Mouse (Mus musculus): ENCODE data around the gene Bmpr1b. TPM values are rescaled to one million over a fixed set of nuclear protein-coding genes. Genes with fewer than 3 reads are reported as not detected.
"Not testable (repeated sequence)": the region's sequence is repeated elsewhere in the genome, so short reads cannot be mapped to it uniquely, and the experiment has no call there.

The Bmpr1b gene
- 0.80 and 1.3 TPM in 2 replicates for polyA plus RNA-seq (2012; rRNA removed)

GRCm38 (mm10) chr3:142168863-142169521 lies at the start of gene Bmpr1b:
Gene Bmpr1b (minus strand): TSS chr3:142169425.
- WGBS, result 2% methylated on average over 60 of the region's 65 CpGs
- DNase-seq, result peak; percentile 46
- Histone ChIP-seq H3K4me3 (replicated peaks; ENCODE audit: extremely low read depth, low read depth, low read length) (peak within 1 kb of the TSS; percentile 29), H3K4me1 (ENCODE audit: control insufficient read depth, insufficient read depth, low read length) (no peaks in the 10 kb centered on the region; the same call in 1 of the 2 replicates)
- TF ChIP-seq POLR2A (IDR thresholded peaks at IDR 0.05; ENCODE audit: borderline replicate concordance, extremely low read depth, low read depth, low read length) (no peak), CTCF (IDR thresholded peaks at IDR 0.05; ENCODE audit: insufficient read depth, low read length) (no peak)

- DNase-seq, result no peak
- TF ChIP-seq CTCF (IDR thresholded peaks at IDR 0.05; ENCODE audit: insufficient read depth, low read length) (no peak), POLR2A (IDR thresholded peaks at IDR 0.05; ENCODE audit: borderline replicate concordance, extremely low read depth, low read depth, low read length) (no peak)
- WGBS, result 68% methylated on average over 2 of the region's 2 CpGs
- Histone ChIP-seq H3K4me3 (replicated peaks; ENCODE audit: extremely low read depth, low read depth, low read length) (no peak overlapping the region), H3K4me1 (ENCODE audit: control insufficient read depth, insufficient read depth, low read length) (no peaks in the 10 kb centered on the region)
Observed at GRCm38 (mm10) chr3:142212821-142213220, 43.6 kb upstream of the Bmpr1b start.

- Histone ChIP-seq H3K4me1 (ENCODE audit: control insufficient read depth, insufficient read depth, low read length) (no peaks in the 10 kb centered on the region), H3K4me3 (replicated peaks; ENCODE audit: extremely low read depth, low read depth, low read length) (no peak overlapping the region)
- DNase-seq, result no peak
- WGBS, result 81% methylated on average over 3 of the region's 3 CpGs
- TF ChIP-seq POLR2A (IDR thresholded peaks at IDR 0.05; ENCODE audit: borderline replicate concordance, extremely low read depth, low read depth, low read length) (no peak), CTCF (IDR thresholded peaks at IDR 0.05; ENCODE audit: insufficient read depth, low read length) (no peak)
Observed at GRCm38 (mm10) chr3:142212186-142212585, 43.0 kb upstream of the Bmpr1b start.

GRCm38 (mm10) chr3:142209981-142210380 lies 40.8 kb upstream of the Bmpr1b start:
- no peak overlapping the region for H3K4me3 ChIP-seq (replicated peaks; ENCODE audit: extremely low read depth, low read depth, low read length)
- TF ChIP-seq CTCF (IDR thresholded peaks at IDR 0.05; ENCODE audit: insufficient read depth, low read length) (no peak), POLR2A (IDR thresholded peaks at IDR 0.05; ENCODE audit: borderline replicate concordance, extremely low read depth, low read depth, low read length) (no peak)
- no peaks in the 10 kb centered on the region for H3K4me1 ChIP-seq (ENCODE audit: control insufficient read depth, insufficient read depth, low read length)
- no peak for DNase-seq
- WGBS, result 67% methylated on average over 6 of the region's 6 CpGs

- H3K4me3 ChIP-seq (replicated peaks; ENCODE audit: extremely low read depth, low read depth, low read length), result no peak overlapping the region
- 91% methylated on average over 11 of the region's 11 CpGs for WGBS
- TF ChIP-seq POLR2A (IDR thresholded peaks at IDR 0.05; ENCODE audit: borderline replicate concordance, extremely low read depth, low read depth, low read length) (no peak), CTCF (IDR thresholded peaks at IDR 0.05; ENCODE audit: insufficient read depth, low read length) (no peak)
- DNase-seq, result no peak
- H3K4me1 ChIP-seq (ENCODE audit: control insufficient read depth, insufficient read depth, low read length), result no peaks in the 10 kb centered on the region
Observed at GRCm38 (mm10) chr3:142209057-142209456, 39.8 kb upstream of the Bmpr1b start.

- Histone ChIP-seq H3K4me3 (replicated peaks; ENCODE audit: extremely low read depth, low read depth, low read length) (no peak overlapping the region), H3K4me1 (ENCODE audit: control insufficient read depth, insufficient read depth, low read length) (no peaks in the 10 kb centered on the region)
- TF ChIP-seq POLR2A (IDR thresholded peaks at IDR 0.05; ENCODE audit: borderline replicate concordance, extremely low read depth, low read depth, low read length) (no peak), CTCF (IDR thresholded peaks at IDR 0.05; ENCODE audit: insufficient read depth, low read length) (no peak)
- WGBS, result 83% methylated on average over 6 of the region's 6 CpGs
- DNase-seq, result no peak
Observed at GRCm38 (mm10) chr3:142207488-142207887, 38.3 kb upstream of the Bmpr1b start.

GRCm38 (mm10) chr3:142206316-142206715 lies 37.1 kb upstream of the Bmpr1b start:
- no peak overlapping the region for H3K4me3 ChIP-seq (replicated peaks; ENCODE audit: extremely low read depth, low read depth, low read length)
- TF ChIP-seq POLR2A (IDR thresholded peaks at IDR 0.05; ENCODE audit: borderline replicate concordance, extremely low read depth, low read depth, low read length) (no peak), CTCF (IDR thresholded peaks at IDR 0.05; ENCODE audit: insufficient read depth, low read length) (no peak)
- whole genome bisulfite sequencing, result 87% methylated on average over 3 of the region's 3 CpGs
- DNase-seq, result no peak
- H3K4me1 ChIP-seq (ENCODE audit: control insufficient read depth, insufficient read depth, low read length), result no peaks in the 10 kb centered on the region

- WGBS, result 86% methylated on average over 8 of the region's 8 CpGs
- DNase-seq, result no peak
- TF ChIP-seq CTCF (IDR thresholded peaks at IDR 0.05; ENCODE audit: insufficient read depth, low read length), result peak; percentile 36; the same call in 1 of the 2 replicates
- no peak for TF ChIP-seq POLR2A (IDR thresholded peaks at IDR 0.05; ENCODE audit: borderline replicate concordance, extremely low read depth, low read depth, low read length)
- H3K4me3 ChIP-seq (replicated peaks; ENCODE audit: extremely low read depth, low read depth, low read length), result no peak overlapping the region
- H3K4me1 ChIP-seq (ENCODE audit: control insufficient read depth, insufficient read depth, low read length), result no peaks in the 10 kb centered on the region
Observed at GRCm38 (mm10) chr3:142196142-142196541, 26.9 kb upstream of the Bmpr1b start.

GRCm38 (mm10) chr3:142191627-142192026 lies 22.4 kb upstream of the Bmpr1b start:
- not testable (repeated sequence) for DNase-seq; H3K4me3 ChIP-seq (replicated peaks; ENCODE audit: extremely low read depth, low read depth, low read length); H3K4me1 ChIP-seq (ENCODE audit: control insufficient read depth, insufficient read depth, low read length)

- DNase-seq, result no peak
- H3K4me3 ChIP-seq (replicated peaks; ENCODE audit: extremely low read depth, low read depth, low read length), result no peak overlapping the region
- TF ChIP-seq CTCF (IDR thresholded peaks at IDR 0.05; ENCODE audit: insufficient read depth, low read length) (no peak), POLR2A (IDR thresholded peaks at IDR 0.05; ENCODE audit: borderline replicate concordance, extremely low read depth, low read depth, low read length) (no peak)
- 78% methylated on average over 3 of the region's 3 CpGs for WGBS
- no peaks in the 10 kb centered on the region for H3K4me1 ChIP-seq (ENCODE audit: control insufficient read depth, insufficient read depth, low read length)
Observed at GRCm38 (mm10) chr3:142186551-142186950, 17.3 kb upstream of the Bmpr1b start.

Measured in lung, adult 2 months (tissue).